Mouse (Mus musculus): ENCODE data around the gene Pdzd3.
"Not testable (repeated sequence)": the region's sequence is repeated elsewhere in the genome, so short reads cannot be mapped to it uniquely, and the experiment has no call there.

The Pdzd3 gene

DNA sequence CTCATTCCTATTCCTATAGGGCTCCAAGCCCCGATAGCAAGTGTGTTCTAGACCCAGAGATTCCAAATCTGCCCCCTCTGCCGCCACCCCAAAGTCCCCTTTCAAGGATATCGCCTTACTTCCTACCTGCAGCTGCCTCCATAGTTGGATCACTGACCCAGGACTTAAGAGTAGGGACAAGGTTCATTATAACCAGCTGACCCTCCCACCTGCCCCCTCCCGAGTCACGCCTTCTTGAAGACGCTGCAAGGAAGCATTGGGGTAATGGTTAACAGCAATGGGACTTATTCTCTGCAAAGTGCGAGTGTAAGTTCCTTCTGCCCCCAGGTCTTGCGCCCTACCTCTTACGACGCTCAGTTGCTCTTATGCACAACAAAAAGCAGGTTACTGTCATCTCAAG, at the start of gene Pdzd3:
Gene Pdzd3 (minus strand): TSS at position 158 of the 400 bp plus-strand sequence.
- DNase-seq, result no peak

DNA sequence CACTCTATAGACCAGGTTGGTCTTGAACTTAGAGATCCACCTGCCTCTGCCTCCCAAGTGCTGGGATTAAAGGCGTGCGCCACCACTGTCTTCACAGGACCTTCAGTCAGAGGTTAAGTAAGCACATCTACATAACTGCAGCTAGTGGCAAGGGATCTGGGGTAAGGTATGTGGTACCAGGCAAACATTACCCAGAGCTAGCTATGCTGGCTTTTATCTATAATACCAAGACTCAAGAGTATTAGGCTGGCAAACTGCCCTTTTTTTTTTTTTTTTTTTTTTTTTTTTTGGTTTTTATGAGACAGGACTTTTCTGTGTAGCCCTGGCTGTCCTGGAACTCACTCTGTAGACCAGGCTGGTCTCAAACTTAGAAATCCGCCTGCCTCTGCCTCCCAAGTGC, 48.7 kb upstream of the Pdzd3 start:
- not testable (repeated sequence) for DNase-seq

DNA sequence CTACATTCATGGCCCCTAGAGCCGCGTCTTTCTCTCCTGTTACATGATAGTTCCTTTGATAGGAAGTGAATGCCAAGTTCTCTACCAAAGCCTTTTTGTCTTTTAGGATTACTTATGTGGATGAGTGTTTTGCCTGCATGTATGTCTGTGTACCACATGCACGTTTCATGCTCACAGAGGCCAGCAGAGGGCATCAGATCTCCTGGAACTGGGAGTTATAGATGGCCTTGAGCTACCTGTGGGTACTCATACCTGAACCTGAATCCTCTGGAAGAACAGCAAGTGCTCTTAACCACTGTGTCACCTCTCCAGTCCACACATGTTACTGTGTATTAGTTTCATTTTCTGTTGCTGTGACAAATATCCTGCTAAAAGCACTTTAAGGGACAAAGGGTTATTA, 41.2 kb upstream of the Pdzd3 start:
- DNase-seq, result peak; percentile 43

DNA sequence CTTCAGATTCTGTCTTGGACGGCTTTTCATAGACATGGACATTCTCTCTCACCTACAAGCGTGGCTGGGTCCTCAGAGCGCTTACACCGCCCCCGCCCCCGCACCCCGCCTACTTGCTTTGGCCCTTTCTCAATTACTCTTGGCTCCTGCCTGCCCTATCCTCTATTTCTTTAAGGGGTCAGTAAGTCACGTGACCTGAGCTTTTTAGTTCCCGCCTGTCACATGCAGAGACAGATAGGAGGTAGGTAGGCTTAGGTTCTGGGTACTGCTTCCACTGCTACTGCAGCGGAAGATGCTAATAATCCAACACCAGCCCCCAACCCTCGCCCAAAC, 37.7 kb upstream of the Pdzd3 start:
- no peak for DNase-seq

- peak; percentile 51 for DNase-seq
These were observed 37.0 kb upstream of the Pdzd3 start, which contains the start of gene Abcg4 for GRCm38 (mm10) chr9:44288076-44288958. Gene Abcg4, minus strand, starts transcription at chr9:44288615.

- peak; percentile 52 for DNase-seq
These were observed 36.3 kb upstream of the Pdzd3 start for GRCm38 (mm10) chr9:44287401-44288075.

DNA sequence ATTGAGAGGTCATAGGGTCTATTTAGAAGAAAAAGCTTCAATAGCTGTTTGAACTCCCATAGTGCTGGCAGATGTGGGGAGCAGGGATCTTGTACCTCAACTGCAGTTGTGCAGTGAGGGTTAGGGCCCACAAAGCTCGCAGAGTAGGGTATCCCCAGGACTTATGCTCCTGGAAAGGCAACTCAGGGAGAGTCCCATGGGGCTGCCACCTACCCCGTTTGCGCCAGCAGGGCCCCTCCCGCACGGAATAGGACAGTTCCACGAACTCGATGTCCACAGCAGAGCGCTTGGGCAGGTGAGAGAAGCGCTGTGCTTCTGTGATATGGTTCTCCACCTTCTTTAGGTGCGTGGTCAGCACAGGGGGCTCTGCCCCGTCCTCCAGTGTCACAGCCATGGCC, 35.7 kb upstream of the Pdzd3 start:
- DNase-seq, result no peak

DNA sequence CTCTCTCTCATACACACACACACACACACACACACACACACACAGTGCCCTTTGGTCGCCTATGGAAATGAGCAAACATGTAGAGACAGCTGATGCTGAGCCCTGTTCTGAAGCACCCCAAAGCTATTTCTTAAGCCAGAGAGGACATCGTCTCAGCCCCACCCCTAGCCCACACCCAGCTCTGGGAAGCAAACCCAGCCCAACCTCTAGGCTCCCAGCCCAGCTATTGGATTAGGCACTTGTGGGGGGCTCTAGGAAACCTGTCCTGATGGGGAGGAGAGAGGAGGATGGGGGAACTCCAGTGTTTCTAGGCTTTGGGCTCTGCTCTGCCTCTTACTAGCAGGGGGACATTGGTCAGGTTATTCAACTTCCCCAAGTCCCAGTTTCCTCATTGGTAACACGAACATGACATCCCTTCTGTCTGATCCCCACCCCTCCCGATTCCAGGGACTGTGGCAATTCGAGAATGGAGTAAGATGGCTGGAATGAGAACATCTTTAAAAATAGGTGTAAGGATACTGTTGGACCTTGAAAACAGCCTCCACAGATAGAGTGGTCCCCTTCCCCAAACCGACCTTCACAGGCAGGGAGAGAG, 35.1 kb upstream of the Pdzd3 start:
- DNase-seq, result no peak

GRCm38 (mm10) chr9:44283183-44283582, 31.9 kb upstream of the Pdzd3 start:
- DNase-seq, result no peak

- DNase-seq, result no peak
These were observed 18.7 kb upstream of the Pdzd3 start for GRCm38 (mm10) chr9:44269973-44270372.

DNA sequence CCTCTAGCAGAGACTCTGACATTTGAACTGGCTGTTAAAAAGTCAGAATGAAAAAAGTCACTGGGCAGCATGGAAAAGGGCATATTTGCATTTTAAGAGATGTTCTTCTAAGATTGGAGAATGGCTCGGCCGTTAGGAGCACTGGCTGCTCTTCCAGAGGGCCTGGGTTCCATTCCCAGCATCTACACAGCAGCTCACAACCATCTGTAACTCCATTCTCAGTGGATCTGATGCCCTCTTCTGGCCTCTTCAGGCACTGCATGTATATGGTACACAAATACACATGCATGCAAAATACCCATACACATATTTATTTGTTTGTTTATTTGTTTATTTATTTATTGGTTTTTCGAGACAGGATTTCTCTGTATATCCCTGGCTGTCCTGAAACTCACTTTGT, 17.8 kb upstream of the Pdzd3 start:
- DNase-seq, result no peak

GRCm38 (mm10) chr9:44268432-44268831, 17.2 kb upstream of the Pdzd3 start, which contains the start of gene Nlrx1:
Gene Nlrx1, minus strand, starts transcription at chr9:44268599.
- no peak for DNase-seq

- peak; percentile 88 for DNase-seq
These were observed 16.7 kb upstream of the Pdzd3 start for GRCm38 (mm10) chr9:44268027-44268360.

- DNase-seq, result no peak
These were observed 16.2 kb upstream of the Pdzd3 start for GRCm38 (mm10) chr9:44267319-44268026.

DNA sequence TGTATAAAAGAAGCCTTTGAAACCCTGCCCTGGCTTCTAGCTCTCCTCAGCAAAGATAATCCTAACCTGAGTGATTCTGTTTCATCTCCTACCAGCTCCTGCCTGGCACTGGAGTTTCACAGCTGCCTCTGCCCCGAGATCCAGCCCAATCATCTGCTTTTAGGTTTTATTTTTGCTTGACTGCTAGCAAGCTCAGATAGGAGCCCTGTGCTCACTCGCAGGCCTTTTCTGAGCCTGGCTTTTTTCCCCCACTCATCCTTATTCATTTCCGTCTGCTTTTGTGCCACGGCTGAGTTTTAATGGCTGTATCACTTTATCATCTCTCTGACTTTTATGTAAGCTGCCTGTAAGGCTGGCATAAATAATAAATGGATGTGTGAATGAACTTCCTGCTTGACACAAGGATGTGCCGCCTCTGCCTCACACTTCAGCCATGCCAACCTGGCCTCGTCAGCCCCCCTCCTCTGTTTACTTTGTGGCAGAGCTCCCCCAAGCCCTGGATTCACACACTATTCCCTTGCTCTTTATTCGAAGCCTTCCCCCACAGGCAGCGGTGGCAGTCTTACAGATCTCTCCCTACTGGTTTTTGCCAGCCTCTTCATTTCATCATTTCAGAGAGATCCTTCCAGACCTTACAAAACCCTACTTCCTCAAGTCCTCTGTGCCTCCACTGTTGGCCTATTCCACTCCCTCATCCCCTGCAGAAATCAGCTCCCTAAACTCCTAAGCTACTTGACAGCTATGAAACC, 15.4 kb upstream of the Pdzd3 start:
- DNase-seq, result no peak

DNA sequence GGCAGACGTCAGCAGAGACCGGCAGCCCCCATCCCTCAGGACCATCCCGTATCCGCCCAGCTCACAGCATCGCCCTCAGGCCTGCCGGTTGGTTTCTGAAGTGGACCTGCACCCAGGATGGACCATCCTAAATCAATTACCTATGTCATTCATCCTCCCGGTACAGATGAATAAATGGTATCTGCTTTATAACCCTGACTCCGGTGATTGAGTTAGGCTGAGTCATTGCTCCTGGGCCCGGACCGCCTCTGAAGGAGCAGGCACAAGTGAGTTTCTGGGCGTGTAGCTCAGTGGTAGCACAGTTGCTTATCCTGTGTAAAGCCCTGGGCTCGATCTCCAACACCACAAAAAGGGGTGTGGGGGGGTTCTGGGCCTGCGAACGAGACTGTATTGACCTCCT, 10.1 kb upstream of the Pdzd3 start:
- no peak for DNase-seq

GRCm38 (mm10) chr9:44259014-44259413, 7.7 kb upstream of the Pdzd3 start:
- DNase-seq, result no peak

DNA sequence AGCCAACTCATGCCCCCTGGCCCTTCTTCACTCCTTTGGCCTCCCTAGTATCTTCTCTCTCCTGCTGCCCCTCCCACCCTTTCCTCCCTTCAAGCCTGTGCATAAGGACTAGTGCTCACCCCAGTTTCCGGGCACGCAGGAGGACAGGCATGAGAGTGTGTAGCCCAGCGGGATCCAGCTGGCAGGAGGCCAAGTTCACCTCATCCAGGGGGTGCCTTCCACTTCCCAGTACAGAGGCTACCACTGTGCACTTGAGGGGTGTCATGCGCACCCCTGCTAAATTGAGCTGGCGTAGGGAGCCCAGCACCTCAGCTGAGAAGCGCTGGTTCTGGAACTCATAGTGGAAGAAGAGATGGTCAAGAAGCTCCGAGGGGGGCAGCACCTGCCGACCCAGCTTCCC, 4.9 kb upstream of the Pdzd3 start:
- no peak for DNase-seq

DNA sequence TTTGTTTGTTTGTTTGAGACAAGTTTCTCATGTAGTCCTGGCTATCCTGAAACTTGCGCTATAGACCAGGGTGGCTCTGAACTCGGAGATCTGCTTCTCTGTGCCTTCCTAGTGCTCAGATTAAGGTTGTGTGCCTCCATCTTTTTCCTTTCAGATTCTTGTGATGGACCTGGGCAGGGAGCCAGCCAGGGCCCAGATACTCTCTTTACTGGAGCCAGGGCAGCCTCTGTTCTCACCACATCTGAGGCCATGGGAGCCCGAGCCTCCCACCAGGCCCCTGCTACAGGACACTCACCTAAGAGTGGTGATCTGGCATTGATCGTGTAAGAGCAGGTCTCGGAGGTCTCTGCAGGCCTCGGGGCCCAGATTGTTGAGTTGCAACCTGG, 3.9 kb upstream of the Pdzd3 start:
- DNase-seq, result no peak

- DNase-seq, result no peak
These were observed 3.4 kb upstream of the Pdzd3 start for GRCm38 (mm10) chr9:44254508-44255135.

- no peak for DNase-seq
These were observed 2.2 kb upstream of the Pdzd3 start for GRCm38 (mm10) chr9:44253441-44253840.

DNA sequence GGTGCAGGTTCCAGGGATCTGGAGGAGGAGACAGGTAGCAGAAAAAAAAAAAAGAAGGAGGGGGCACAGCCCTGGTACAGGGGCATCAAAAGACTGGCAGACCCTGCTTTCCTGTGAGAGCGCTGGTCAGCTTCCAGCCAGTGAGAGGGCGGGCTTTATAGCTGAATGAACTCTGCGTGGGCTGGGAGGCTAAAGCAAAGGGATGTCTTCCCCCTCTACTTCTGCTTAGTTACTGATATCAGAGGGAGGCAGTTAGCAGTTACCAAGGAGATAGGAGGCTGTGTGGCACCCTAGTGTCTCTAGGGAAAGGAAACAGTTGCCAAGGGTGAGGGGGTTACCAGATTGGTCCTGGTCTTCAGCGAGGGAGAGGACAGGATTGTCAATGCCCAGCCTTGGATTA, 826 bp downstream of the Pdzd3 start:
- no peak for DNase-seq

All from right cerebral cortex, postnatal 4 days (tissue).